Mouse (Mus musculus): Measurements from ENCODE around the gene Glyctk.

Gene Glyctk

GRCm38 (mm10) chr9:106144176-106144575 lies 13.8 kb downstream of the Glyctk start:
- POLR2A ChIA-PET, result interaction anchor here in 1 of 4 experiments (1.0 kb wide), 1 partner anchor 30 kb away, joined by 3 read pairs; no protein-coding TSS in a partner anchor

DNA sequence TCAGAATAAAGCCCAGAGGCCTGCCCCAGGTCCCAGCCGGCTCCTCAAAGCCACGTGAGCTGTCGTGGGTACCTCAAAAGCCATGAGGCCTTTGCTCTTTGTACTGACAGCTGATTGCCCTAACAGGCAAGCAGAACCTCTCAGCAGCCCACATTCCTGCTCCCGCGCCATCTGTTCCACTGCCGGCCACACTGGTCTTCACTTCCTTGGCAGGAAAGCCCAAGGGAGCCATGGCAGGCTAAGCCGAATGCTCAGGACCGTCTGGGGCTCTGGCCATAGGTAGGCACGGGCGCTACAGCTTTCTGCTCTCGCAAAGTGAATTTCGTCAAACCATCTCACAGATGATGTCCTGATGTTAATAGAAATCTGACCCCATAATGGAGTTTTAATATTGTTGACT lies 16.0 kb downstream of the Glyctk start:
- CTCF ChIA-PET, result interaction anchor here in 3 of 4 experiments (0.6 to 2.5 kb wide), 7 partner anchors 15 to 444 kb away, joined by 3 to 15 read pairs (median 4); partner anchors contain the start of genes Glyctk (in 1 of the 3) and Poc1a (in 1 of the 3)
- POLR2A ChIA-PET, result interaction anchor here in 2 of 4 experiments (0.7 to 1.2 kb wide), 5 partner anchors 14 to 70 kb away, joined by 3 to 4 read pairs (median 3); partner anchors contain the start of gene Wdr82 (in 1 of the 2)

More at GRCm38 (mm10) chr9:106144176-106144575, 13.8 kb downstream of the Glyctk start:
- CTCF ChIA-PET, result interaction anchor here in 1 of 4 experiments (1.1 kb wide), 1 partner anchor 32 kb away, joined by 3 read pairs; no protein-coding TSS in a partner anchor

DNA sequence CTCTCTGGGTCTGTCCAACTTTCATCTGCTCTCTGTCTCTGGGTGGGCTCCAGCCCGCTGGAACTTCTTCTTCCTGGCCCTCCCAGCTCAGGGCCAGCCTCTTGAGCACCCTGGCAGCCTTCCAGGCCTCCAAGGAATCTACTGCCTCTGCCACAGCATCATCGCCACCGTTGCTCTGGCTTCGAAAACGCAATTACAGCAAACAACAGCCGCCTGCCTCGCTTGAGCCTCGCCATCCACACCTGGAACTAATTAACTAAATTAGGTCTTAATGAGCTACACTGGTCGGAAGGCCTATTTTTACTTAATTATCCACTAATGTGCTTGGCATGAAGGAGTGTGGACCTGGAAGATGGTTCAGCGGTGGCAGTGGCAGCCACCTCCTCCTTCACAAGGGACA lies 18.2 kb downstream of the Glyctk start:
- ChIA-PET CTCF (no interaction called here), POLR2A (interaction anchor here in 1 of 4 experiments (0.8 kb wide), 1 partner anchor 290 kb away, joined by 3 read pairs; the partner anchor contains the start of gene Rpl29)

DNA sequence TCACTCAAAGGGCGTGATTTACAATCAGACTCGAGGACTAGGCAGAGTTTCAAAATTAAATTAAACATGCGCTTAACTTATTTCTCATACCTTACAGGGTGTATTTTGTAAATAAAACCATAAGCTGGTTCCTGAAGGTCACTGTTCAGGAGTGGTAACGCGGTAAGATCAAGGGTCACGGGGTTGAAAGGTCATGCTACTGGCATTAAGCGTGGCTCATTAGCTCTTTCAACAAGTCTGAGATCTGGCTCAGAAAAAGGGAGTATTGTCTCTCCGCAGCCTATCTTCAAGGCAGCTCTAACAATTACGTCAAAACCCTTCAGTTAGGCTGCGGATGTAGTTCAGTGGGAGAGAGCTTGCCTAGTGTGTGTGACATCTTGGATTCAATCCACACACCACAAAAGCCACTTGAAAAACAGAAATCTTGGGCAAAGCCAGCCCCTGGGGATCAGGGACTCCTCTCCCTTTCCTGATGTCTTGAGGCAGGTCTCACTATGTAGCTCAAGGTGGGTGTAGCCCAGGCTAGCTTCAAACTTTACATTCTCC lies 20.2 kb downstream of the Glyctk start:
- CTCF ChIA-PET, result interaction anchor here (0.9 to 2.5 kb wide), 11 partner anchors 11 to 74 kb away, joined by 3 to 10 read pairs (median 5); no protein-coding TSS in a partner anchor

DNA sequence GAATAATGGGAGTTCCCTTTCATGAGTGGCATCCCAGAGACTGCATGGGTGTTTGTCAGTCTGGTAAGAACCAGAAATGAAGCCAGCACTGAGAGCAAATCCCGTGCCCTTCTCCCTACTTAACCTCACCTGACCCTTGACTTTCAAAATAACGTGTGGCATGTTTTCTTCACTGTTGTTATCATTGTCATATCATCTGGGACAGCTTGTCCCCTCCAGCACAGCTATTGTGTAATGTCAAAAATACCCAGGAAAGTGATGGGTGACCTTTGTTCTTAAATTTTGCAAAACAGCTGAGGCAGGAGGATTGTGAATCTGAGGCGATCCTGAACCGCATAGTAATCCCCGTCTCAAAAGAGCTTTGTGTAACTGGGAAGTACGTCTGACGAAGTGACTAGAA lies 27.7 kb downstream of the Glyctk start:
- CTCF ChIA-PET, result interaction anchor here in 1 of 4 experiments (2.1 kb wide), 1 partner anchor 26 kb away, joined by 6 read pairs; no protein-coding TSS in a partner anchor
- POLR2A ChIA-PET, result no interaction called here

More for the DNA sequence above, 20.2 kb downstream of the Glyctk start:
- POLR2A ChIA-PET, result interaction anchor here in 2 of 4 experiments (1.1 to 1.6 kb wide), 5 partner anchors 11 to 33 kb away, joined by 3 to 5 read pairs (median 4); partner anchors contain the start of gene Wdr82 (in 2 of the 2)

GRCm38 (mm10) chr9:106129072-106129471 lies 28.9 kb downstream of the Glyctk start:
- ChIA-PET CTCF (interaction anchor here in 3 of 4 experiments (0.8 to 1.6 kb wide), 4 partner anchors 10 to 83 kb away, joined by 3 to 5 read pairs (median 4); no protein-coding TSS in a partner anchor), POLR2A (no interaction called here)

DNA sequence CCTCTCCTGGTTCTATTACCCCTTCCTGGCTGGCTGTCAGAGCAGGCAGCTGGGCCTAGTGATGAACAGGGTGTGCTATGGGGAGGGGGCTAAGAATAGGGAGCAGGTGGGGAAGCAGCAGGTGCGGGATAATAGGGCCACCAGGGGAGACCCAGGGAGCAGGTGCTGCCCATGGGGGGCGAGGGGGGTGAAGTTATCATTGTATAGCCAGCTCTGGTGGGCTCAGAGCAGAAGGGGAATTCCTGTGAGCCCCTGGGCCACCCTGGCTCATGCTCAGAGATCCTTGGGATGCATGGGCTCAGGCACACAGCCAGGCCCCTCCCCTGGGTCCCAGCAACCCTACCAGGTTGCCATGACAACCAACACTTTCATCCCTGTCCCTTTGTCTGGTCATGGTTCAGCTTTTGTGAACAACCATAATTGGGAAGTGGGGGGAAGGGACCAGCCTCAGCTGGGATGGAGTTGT lies 31.1 kb downstream of the Glyctk start:
- ChIA-PET POLR2A (interaction anchor here in 1 of 4 experiments (1.4 kb wide), 1 partner anchor 44 kb away, joined by 5 read pairs; the partner anchor contains the start of gene Wdr82), CTCF (interaction anchor here in 3 of 4 experiments (0.5 to 1.5 kb wide), 4 partner anchors 14 to 302 kb away, joined by 3 to 6 read pairs (median 4); no protein-coding TSS in a partner anchor)

GRCm38 (mm10) chr9:106123599-106123998 lies 34.3 kb downstream of the Glyctk start:
- ChIA-PET POLR2A (interaction anchor here in 2 of 4 experiments (0.6 to 1.2 kb wide), 4 partner anchors 26 to 312 kb away, joined by 3 read pairs; no protein-coding TSS in a partner anchor), CTCF (interaction anchor here (0.5 to 3.5 kb wide), 40 partner anchors 9 to 628 kb away, joined by 3 to 25 read pairs (median 4); partner anchors contain the start of genes Parp3 (in 1 of the 4) and Poc1a (in 1 of the 4))

DNA sequence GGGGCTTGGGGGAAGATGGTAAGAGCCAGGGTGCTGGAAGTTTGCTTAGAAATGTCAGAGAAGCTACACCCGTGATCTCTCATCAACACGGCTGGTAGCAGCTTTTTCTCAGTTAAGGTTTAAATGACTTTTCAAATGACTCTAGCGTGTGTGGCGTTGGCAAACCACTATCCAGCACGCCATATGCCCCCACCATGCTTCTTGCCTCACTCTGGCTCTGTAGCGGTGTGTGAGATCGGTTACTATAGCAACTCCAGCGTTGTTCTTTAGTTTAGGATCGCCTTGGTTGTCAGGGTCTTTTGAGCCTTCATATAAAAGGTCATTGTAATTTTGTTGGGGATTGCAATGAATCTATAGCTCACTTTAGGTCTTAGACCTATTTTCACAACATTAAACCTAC lies 38.9 kb downstream of the Glyctk start:
- POLR2A ChIA-PET, result interaction anchor here in 1 of 4 experiments (0.6 to 1.4 kb wide), 3 partner anchors 41 to 363 kb away, joined by 3 to 5 read pairs (median 4); no protein-coding TSS in a partner anchor
- CTCF ChIA-PET, result interaction anchor here in 3 of 4 experiments (0.7 to 3.4 kb wide), 7 partner anchors 9 to 303 kb away, joined by 3 to 19 read pairs (median 4); no protein-coding TSS in a partner anchor

GRCm38 (mm10) chr9:106115801-106116424 lies 42.0 kb downstream of the Glyctk start:
- ChIA-PET POLR2A (no interaction called here), CTCF (no interaction called here)

DNA sequence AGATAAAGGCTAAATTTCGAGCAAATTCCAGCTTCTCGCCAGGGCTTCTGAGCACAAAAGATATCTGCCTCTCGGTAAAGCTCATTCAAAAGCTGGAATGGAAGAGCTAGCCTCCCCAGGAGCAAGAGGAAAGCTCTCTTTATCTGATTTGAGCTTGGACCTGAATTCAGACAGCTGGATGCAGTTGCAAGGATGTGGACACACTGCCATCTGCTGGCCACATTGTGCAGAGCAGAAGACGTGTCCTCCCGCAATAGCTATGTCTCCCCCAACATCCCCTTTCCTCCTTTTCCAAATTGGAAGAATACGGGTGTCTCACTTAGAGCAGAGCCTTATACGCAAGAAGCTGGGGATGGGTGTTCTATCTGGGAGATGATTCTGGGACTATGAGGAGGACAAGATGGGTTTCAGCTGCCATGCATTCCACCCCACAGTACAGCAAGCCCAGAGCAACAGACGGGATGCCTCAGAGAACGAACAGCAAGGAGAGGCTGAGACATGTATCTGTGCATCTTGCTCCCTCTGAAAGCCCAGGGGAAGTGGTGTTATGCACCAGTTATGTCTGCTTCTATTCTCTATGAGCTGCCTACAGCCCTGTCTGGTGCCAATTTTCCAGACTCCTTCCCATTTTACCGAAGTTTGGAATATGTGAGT lies 45.0 kb downstream of the Glyctk start:
- POLR2A ChIA-PET, result interaction anchor here in 1 of 4 experiments (0.5 kb wide), 1 partner anchor 8 kb away, joined by 4 read pairs; no protein-coding TSS in a partner anchor
- CTCF ChIA-PET, result interaction anchor here (0.5 to 2.3 kb wide), 96 partner anchors 8 to 1641 kb away, joined by 3 to 32 read pairs (median 4); partner anchors contain the start of genes Poc1a (in 2 of the 4), Col6a5 (in 1 of the 4), Glyctk (in 1 of the 4) and Rpl29 (in 1 of the 4)

- ChIA-PET POLR2A (no interaction called here), CTCF (interaction anchor here in 1 of 4 experiments (1.0 kb wide), 1 partner anchor 68 kb away, joined by 3 read pairs; no protein-coding TSS in a partner anchor)
Observed at GRCm38 (mm10) chr9:106106241-106106640, 51.7 kb downstream of the Glyctk start.

DNA sequence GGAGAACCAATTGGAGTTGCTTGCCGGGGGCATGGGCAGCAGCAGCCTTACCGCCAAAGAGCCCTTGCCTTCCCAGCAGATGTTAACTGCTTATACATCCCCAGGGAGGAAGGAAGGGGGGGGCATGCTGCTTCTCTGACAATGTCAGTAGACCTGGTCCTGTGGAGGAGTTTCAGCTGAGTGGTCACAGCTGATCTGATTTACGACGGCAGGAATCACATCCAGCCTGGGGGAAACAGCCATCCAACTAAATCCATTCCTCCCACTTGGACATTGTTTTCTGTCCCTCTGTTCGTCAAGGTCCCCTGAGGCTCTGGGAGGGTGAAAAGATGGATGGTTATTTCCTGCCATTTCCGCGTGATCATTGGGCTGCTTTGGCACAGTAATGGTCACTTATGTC lies 53.5 kb downstream of the Glyctk start:
- CTCF ChIA-PET, result interaction anchor here in 1 of 4 experiments (0.6 to 1.4 kb wide), 3 partner anchors 9 to 37 kb away, joined by 3 to 5 read pairs (median 3); no protein-coding TSS in a partner anchor
- POLR2A ChIA-PET, result interaction anchor here in 1 of 4 experiments (0.8 to 0.9 kb wide), 2 partner anchors 9 to 178 kb away, joined by 4 read pairs; no protein-coding TSS in a partner anchor

Data from embryonic stem cell, embryonic (primary cell).